Mouse (Mus musculus): ENCODE data around the gene Zmynd8. TPM values are rescaled to one million over a fixed set of nuclear protein-coding genes. Genes with fewer than 3 reads are reported as not detected.
"Not testable (repeated sequence)": the region's sequence is repeated elsewhere in the genome, so short reads cannot be mapped to it uniquely, and the experiment has no call there.

The Zmynd8 gene
- total RNA-seq, 2 experiments from 2014 or later, result 138 to 143 TPM

GRCm38 (mm10) chr2:165811536-165811935 lies 87.3 kb downstream of the Zmynd8 start:
- DNase-seq (ENCODE audit: low spot score in 2 of 2), result peak; percentile 61 to 67

- DNase-seq (ENCODE audit: low spot score in 2 of 2), result no peak
Observed at GRCm38 (mm10) chr2:165809901-165810477, 88.8 kb downstream of the Zmynd8 start.

GRCm38 (mm10) chr2:165809091-165809490 lies 89.7 kb downstream of the Zmynd8 start:
- no peak for DNase-seq (ENCODE audit: low spot score in 2 of 2)

GRCm38 (mm10) chr2:165808179-165808975 lies 90.4 kb downstream of the Zmynd8 start:
- DNase-seq (ENCODE audit: low spot score in 2 of 2), result no peak

GRCm38 (mm10) chr2:165800174-165800573 lies 98.6 kb downstream of the Zmynd8 start:
- not testable (repeated sequence) for DNase-seq (ENCODE audit: low spot score in 2 of 2)

- DNase-seq (ENCODE audit: low spot score in 2 of 2), result no peak
Observed at GRCm38 (mm10) chr2:165797876-165798275, 100.9 kb downstream of the Zmynd8 start.

GRCm38 (mm10) chr2:165793283-165793638 lies 105.6 kb downstream of the Zmynd8 start:
- DNase-seq (ENCODE audit: low spot score in 2 of 2), result no peak

GRCm38 (mm10) chr2:165792431-165793282 lies 106.2 kb downstream of the Zmynd8 start:
- no peak for DNase-seq (ENCODE audit: low spot score in 2 of 2)

GRCm38 (mm10) chr2:165791657-165792056 lies 107.2 kb downstream of the Zmynd8 start:
- DNase-seq (ENCODE audit: low spot score in 2 of 2), result peak in 1 of 2 experiments; percentile 56

GRCm38 (mm10) chr2:165791026-165791425 lies 107.8 kb downstream of the Zmynd8 start:
- DNase-seq (ENCODE audit: low spot score in 2 of 2), result no peak

- no peak for DNase-seq (ENCODE audit: low spot score in 2 of 2)
Observed at GRCm38 (mm10) chr2:165789667-165790066, 109.1 kb downstream of the Zmynd8 start.

GRCm38 (mm10) chr2:165788796-165789195 lies 110.0 kb downstream of the Zmynd8 start:
- no peak for DNase-seq (ENCODE audit: low spot score in 2 of 2)

GRCm38 (mm10) chr2:165788005-165788404 lies 110.8 kb downstream of the Zmynd8 start:
- DNase-seq (ENCODE audit: low spot score in 2 of 2), result peak; percentile 73 to 83

- no peak for DNase-seq (ENCODE audit: low spot score in 2 of 2)
Observed at GRCm38 (mm10) chr2:165786467-165786866, 112.3 kb downstream of the Zmynd8 start.

GRCm38 (mm10) chr2:165785312-165786036 lies 113.3 kb downstream of the Zmynd8 start:
- no peak for DNase-seq (ENCODE audit: low spot score in 2 of 2)

- peak; percentile 82 to 85 for DNase-seq (ENCODE audit: low spot score in 2 of 2)
Observed at GRCm38 (mm10) chr2:165782324-165782723, 116.5 kb downstream of the Zmynd8 start.

GRCm38 (mm10) chr2:165778927-165779326 lies 119.9 kb downstream of the Zmynd8 start:
- peak; percentile 76 to 90 for DNase-seq (ENCODE audit: low spot score in 2 of 2)

GRCm38 (mm10) chr2:165769375-165769948 lies 129.4 kb downstream of the Zmynd8 start:
- DNase-seq (ENCODE audit: low spot score in 2 of 2), result no peak

GRCm38 (mm10) chr2:165768805-165769358 lies 129.9 kb downstream of the Zmynd8 start:
- no peak for DNase-seq (ENCODE audit: low spot score in 2 of 2)

- no peak for DNase-seq (ENCODE audit: low spot score in 2 of 2)
Observed at GRCm38 (mm10) chr2:165759421-165759985, 139.3 kb downstream of the Zmynd8 start.
